In genomic region chr10:22887451-22887850, GRCm38 (mm10) we compare ENCODE assay signal across 18 mouse cellular contexts.
A peak's percentile ranks its signal among the peaks of the same experiment; 100 is the strongest.
DNase-seq lines count a peak whose midpoint lies in the region; ATAC-seq and TF ChIP-seq lines count a peak whose summit lies in the region.
"Had no signal": no experiment of that assay in that cellular context is flagged by ENCODE, and none has a peak within 500 bp of the region (broad histone marks: within the 10 kb centered on the region; RNA-seq: fewer than 3 reads in every experiment).

No protein-coding gene starts in this region.

- intact Hi-C loops in heart, postnatal 25 days (cut with DNase I), result no loop called here

- H3K4me2 ChIP-seq in lung, embryonic 15.5 days, result no peak overlapping the region
- no peak overlapping the region for H3K4me2 ChIP-seq in heart, embryonic 12.5 days
- H3K4me2 ChIP-seq: hindbrain, embryonic 15.5 days; liver, embryonic 15.5 days; neural tube, embryonic 15.5 days had no signal

- WGBS in lung, embryonic 15.5 days, result 33% methylated on average over 6 of the region's 6 CpGs
- 39% methylated on average over 6 of the region's 6 CpGs for WGBS in lung, adult 2 months
- 35% methylated on average over 6 of the region's 6 CpGs for WGBS in heart, embryonic 12.5 days

- no peak for TF ChIP-seq CTCF in lung, adult 2 months (IDR thresholded peaks at IDR 0.05; ENCODE audit: insufficient read depth, low read length)

- H3K27ac ChIP-seq in lung, embryonic 15.5 days, result no peak overlapping the region
- no peak overlapping the region for H3K27ac ChIP-seq in heart, embryonic 12.5 days (ENCODE audit: poor library complexity, severe bottlenecking)
- H3K27ac ChIP-seq: hindbrain, embryonic 15.5 days; liver, embryonic 15.5 days; neural tube, embryonic 15.5 days had no signal

- TF ChIP-seq POLR2A in lung, adult 2 months (IDR thresholded peaks at IDR 0.05; ENCODE audit: borderline replicate concordance, extremely low read depth, low read depth, low read length), result no peak

- DNase-seq in lung, adult 2 months, result no peak
- DNase-seq in heart, postnatal 25 days (ENCODE audit: low spot score), result peak; percentile 57
- no peak for DNase-seq in spleen, postnatal 36 days (ENCODE audit: low spot score in 2 of 2)
- DNase-seq in layer of hippocampus, postnatal 10 days (ENCODE audit: low spot score in 2 of 2), result no peak
- DNase-seq: cerebellum, adult 9-11 months; forebrain, postnatal 0 days; kidney, adult 2 months; kidney, postnatal 36 days; midbrain, embryonic 14.5 days; thymus, adult 18-20 months had no signal

- H3K4me1 ChIP-seq in lung, embryonic 15.5 days, result no peaks in the 10 kb centered on the region
- peaks cover 2% of the 10 kb centered on the region for H3K4me1 ChIP-seq in lung, adult 2 months (ENCODE audit: control insufficient read depth, insufficient read depth, low read length)
- H3K4me1 ChIP-seq in heart, embryonic 12.5 days (replicated peaks), result 0 out of 2 replicates have a peak, but pooled peaks cover 2% of the 10 kb centered on the region
- H3K4me1 ChIP-seq: hindbrain, embryonic 15.5 days; liver, embryonic 15.5 days; neural tube, embryonic 15.5 days had no signal

- H3K4me3 ChIP-seq in lung, embryonic 15.5 days, result no peak overlapping the region
- H3K4me3 ChIP-seq in lung, adult 2 months (replicated peaks; ENCODE audit: extremely low read depth, low read depth, low read length), result no peak overlapping the region
- no peak overlapping the region for H3K4me3 ChIP-seq in heart, embryonic 12.5 days
- H3K4me3 ChIP-seq: hindbrain, embryonic 15.5 days; liver, embryonic 15.5 days; myocyte; neural tube, embryonic 15.5 days had no signal

- ATAC-seq in lung, embryonic 15.5 days (ENCODE audit: borderline replicate concordance, extremely low read depth, low FRiP score, low TSS enrichment), result 0 out of 2 replicates have a peak, but pooled peaks have one; percentile 23
- ATAC-seq in heart, embryonic 12.5 days (ENCODE audit: insufficient number of reproducible peaks, low FRiP score), result peak; percentile 29; the same call in 1 of the 2 replicates
- ATAC-seq in inflammation-experienced regulatory T-cells, adult 6 months, result no peak
- ATAC-seq: forebrain, postnatal 0 days; Patski had no signal

- H3K9me3 ChIP-seq in lung, embryonic 15.5 days, result no peaks in the 10 kb centered on the region
- H3K9me3 ChIP-seq in heart, embryonic 12.5 days (replicated peaks), result peaks cover 7% of the 10 kb centered on the region; the same call in 1 of the 2 replicates
- H3K9me3 ChIP-seq: hindbrain, embryonic 15.5 days; liver, embryonic 15.5 days; neural tube, embryonic 15.5 days had no signal

- H3K27me3 ChIP-seq in lung, embryonic 15.5 days, result no peaks in the 10 kb centered on the region
- no peaks in the 10 kb centered on the region for H3K27me3 ChIP-seq in heart, embryonic 12.5 days (replicated peaks)
- H3K27me3 ChIP-seq: hindbrain, embryonic 15.5 days; liver, embryonic 15.5 days; neural tube, embryonic 15.5 days had no signal

- no peak overlapping the region for H3K9ac ChIP-seq in lung, embryonic 15.5 days
- no peak overlapping the region for H3K9ac ChIP-seq in heart, embryonic 12.5 days
- H3K9ac ChIP-seq: forebrain, postnatal 0 days; hindbrain, embryonic 15.5 days; liver, embryonic 15.5 days; neural tube, embryonic 15.5 days had no signal

- H3K36me3 ChIP-seq in lung, embryonic 15.5 days, result no peaks in the 10 kb centered on the region
- no peaks in the 10 kb centered on the region for H3K36me3 ChIP-seq in heart, embryonic 12.5 days
- H3K36me3 ChIP-seq: hindbrain, embryonic 15.5 days; liver, embryonic 15.5 days; neural tube, embryonic 15.5 days had no signal
